Mouse (Mus musculus): Measurements from ENCODE around the gene Zbtb12. TPM values are rescaled to one million over a fixed set of nuclear protein-coding genes. Genes with fewer than 3 reads are reported as not detected.

Gene Zbtb12
- polyA plus RNA-seq, 2 experiments = 0.14 to 6.2 TPM

GRCm38 (mm10) chr17:34893072-34893824, 14.0 kb downstream of the Zbtb12 start:
- peaks cover 9 to 18% of the 10 kb centered on the region in 2 experiments for H3K4me1 ChIP-seq (replicated peaks; ENCODE audit: control insufficient read depth in 2 of 2, insufficient read depth in 2 of 2, low read length in 1 of 2)
- TF ChIP-seq EP300 (IDR thresholded peaks at IDR 0.05; ENCODE audit: low read depth) = no peak
- no peak for TF ChIP-seq CTCF (IDR thresholded peaks at IDR 0.05; ENCODE audit: low read depth)
- peak overlapping the region; percentile 96 for H3K4me2 ChIP-seq (ENCODE audit: low read depth)
- H3K27ac ChIP-seq = peak overlapping the region; percentile 46
- WGBS (ENCODE audit: insufficient replicate concordance) = 75% methylated on average over 12 of the region's 12 CpGs
- ATAC-seq (ENCODE audit: insufficient read depth) = no peak
- peak overlapping the region; percentile 66 to 68 for H3K4me3 ChIP-seq (ENCODE audit: insufficient read depth in 1 of 2, low read depth in 2 of 2, low read length in 2 of 2)
- no peaks in the 10 kb centered on the region for H3K27me3 ChIP-seq (ENCODE audit: control insufficient read depth, insufficient read depth, low read length)
- no peaks in the 10 kb centered on the region for H3K36me3 ChIP-seq (replicated peaks; ENCODE audit: control insufficient read depth, insufficient read depth, low read depth)
- DNase-seq (ENCODE audit: low read depth in 3 of 3, low spot score in 3 of 3) = no peak
- peak overlapping the region; percentile 39; the same call in 1 of the 2 replicates for H3K9ac ChIP-seq (replicated peaks)
- no peaks in the 10 kb centered on the region for H3K9me3 ChIP-seq (ENCODE audit: control insufficient read depth, low read length)

DNA sequence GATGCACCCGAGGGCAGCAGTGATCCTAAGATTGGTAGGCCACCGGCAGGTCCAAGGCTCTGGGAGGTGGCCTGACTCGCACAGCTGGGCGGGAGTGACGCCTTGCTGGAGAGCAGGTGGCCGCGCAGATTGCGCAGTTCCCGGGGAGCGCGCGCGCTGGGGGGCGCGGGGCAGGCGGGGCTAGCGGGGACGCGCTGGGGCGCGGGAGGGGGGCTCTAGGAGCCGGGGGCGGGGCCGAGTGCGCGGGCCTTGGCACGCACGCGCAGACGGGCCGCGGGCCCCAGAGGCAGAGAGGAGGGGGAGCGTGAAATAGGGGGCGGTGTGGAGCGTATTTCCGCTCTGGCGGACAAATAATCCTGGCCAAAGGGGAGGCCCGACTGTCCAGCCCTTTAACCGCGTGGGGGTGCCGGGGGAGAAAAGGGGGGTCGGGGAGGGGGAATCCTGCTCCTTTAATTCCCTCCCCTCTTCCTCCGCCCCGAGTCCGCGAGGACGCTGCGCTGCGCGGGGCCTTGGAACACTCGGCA, 14.9 kb downstream of the Zbtb12 start:
- WGBS (ENCODE audit: insufficient replicate concordance) = under 1% methylated on average over 44 of the region's 51 CpGs
- Histone ChIP-seq H3K4me1 (replicated peaks; ENCODE audit: control insufficient read depth in 2 of 2, insufficient read depth in 2 of 2, low read length in 1 of 2) (peaks cover 9 to 18% of the 10 kb centered on the region in 2 experiments), H3K36me3 (replicated peaks; ENCODE audit: control insufficient read depth, insufficient read depth, low read depth) (no peaks in the 10 kb centered on the region), H3K27me3 (ENCODE audit: control insufficient read depth, insufficient read depth, low read length) (no peaks in the 10 kb centered on the region), H3K9ac (replicated peaks) (peak overlapping the region; percentile 75), H3K9me3 (ENCODE audit: control insufficient read depth, low read length) (no peaks in the 10 kb centered on the region), H3K27ac (peak overlapping the region; percentile 50), H3K4me3 (ENCODE audit: insufficient read depth in 1 of 2, low read depth in 2 of 2, low read length in 2 of 2) (peak overlapping the region; percentile 66 to 68), H3K4me2 (ENCODE audit: low read depth) (peak overlapping the region; percentile 96)
- ATAC-seq (ENCODE audit: insufficient read depth) (peak; percentile 84), DNase-seq (ENCODE audit: low read depth in 3 of 3, low spot score in 3 of 3) (peak; percentile 76 to 79 (median 79))
- TF ChIP-seq EP300 (IDR thresholded peaks at IDR 0.05; ENCODE audit: low read depth) = peak; percentile 68
- 0 out of 2 replicates have a peak, but pooled peaks have one; percentile 11 for TF ChIP-seq CTCF (IDR thresholded peaks at IDR 0.05; ENCODE audit: low read depth)

DNA sequence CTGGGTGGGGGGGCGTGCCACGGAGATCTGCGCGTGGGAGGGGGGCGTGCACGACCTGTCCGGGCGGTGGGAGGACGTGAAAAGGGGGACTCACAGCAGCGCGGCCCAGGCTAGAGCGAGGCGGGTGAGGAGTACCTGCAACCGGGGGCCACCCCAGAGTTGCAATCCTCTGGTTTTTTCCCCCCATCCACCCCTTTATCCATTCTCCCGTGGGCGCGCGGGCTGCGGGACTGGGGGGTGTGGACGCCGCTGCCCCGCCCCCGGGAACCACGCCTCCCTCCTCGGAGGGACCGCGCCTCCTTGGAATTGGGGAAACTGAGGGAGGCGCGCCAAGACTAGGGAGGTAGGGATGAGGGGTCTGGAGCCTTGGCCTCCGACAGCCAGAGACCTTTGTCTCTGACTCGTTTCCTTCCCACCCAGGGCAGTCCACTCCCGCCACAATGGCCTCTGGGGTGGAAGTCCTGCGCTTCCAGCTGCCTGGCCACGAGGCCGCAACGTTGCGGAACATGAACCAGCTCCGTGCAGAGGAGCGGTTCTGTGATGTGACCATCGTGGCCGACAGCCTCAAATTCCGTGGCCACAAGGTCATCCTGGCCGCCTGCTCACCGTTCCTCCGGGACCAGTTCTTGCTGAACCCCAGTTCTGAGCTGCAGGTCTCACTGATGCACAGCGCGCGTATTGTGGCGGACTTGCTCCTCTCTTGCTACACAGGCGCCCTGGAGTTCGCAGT, 15.7 kb downstream of the Zbtb12 start:
- Histone ChIP-seq H3K27me3 (ENCODE audit: control insufficient read depth, insufficient read depth, low read length) (no peaks in the 10 kb centered on the region), H3K36me3 (replicated peaks; ENCODE audit: control insufficient read depth, insufficient read depth, low read depth) (no peaks in the 10 kb centered on the region), H3K4me2 (ENCODE audit: low read depth) (peak overlapping the region; percentile 96), H3K9me3 (ENCODE audit: control insufficient read depth, low read length) (no peaks in the 10 kb centered on the region), H3K27ac (peak overlapping the region; percentile 50), H3K4me1 (replicated peaks; ENCODE audit: control insufficient read depth in 2 of 2, insufficient read depth in 2 of 2, low read length in 1 of 2) (peaks cover 9 to 18% of the 10 kb centered on the region in 2 experiments), H3K9ac (replicated peaks) (peak overlapping the region; percentile 75), H3K4me3 (ENCODE audit: insufficient read depth in 1 of 2, low read depth in 2 of 2, low read length in 2 of 2) (peak overlapping the region; percentile 56 to 68)
- WGBS (ENCODE audit: insufficient replicate concordance) = 17% methylated on average over 48 of the region's 51 CpGs
- no peak for TF ChIP-seq CTCF (IDR thresholded peaks at IDR 0.05; ENCODE audit: low read depth)
- TF ChIP-seq EP300 (IDR thresholded peaks at IDR 0.05; ENCODE audit: low read depth) = no peak
- DNase-seq (ENCODE audit: low read depth in 3 of 3, low spot score in 3 of 3) (no peak), ATAC-seq (ENCODE audit: insufficient read depth) (no peak)

- 90% methylated on average over 15 of the region's 15 CpGs for WGBS (ENCODE audit: insufficient replicate concordance)
- H3K4me1 ChIP-seq (replicated peaks; ENCODE audit: control insufficient read depth in 2 of 2, insufficient read depth in 2 of 2, low read length in 1 of 2) = peaks cover 9 to 22% of the 10 kb centered on the region in 2 experiments
- no peak overlapping the region for H3K9ac ChIP-seq (replicated peaks)
Measured at GRCm38 (mm10) chr17:34895724-34896123, 16.4 kb downstream of the Zbtb12 start.

DNA sequence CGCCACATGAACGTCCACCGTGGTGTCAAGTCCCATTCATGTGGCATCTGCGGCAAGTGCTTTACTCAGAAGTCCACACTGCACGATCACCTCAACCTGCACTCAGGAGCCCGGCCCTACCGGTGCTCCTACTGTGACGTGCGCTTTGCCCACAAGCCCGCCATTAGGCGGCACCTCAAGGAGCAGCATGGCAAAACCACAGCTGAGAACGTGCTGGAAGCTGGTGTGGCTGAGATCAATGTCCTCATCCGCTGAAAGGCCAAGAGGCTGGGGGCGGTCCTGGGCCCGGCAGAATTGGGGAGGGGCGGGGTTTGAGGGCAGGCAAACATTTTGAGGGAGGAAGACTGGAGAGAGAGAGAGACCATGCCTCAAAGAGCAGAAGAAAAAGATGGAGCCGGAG, 17.1 kb downstream of the Zbtb12 start:
- Histone ChIP-seq H3K27ac (no peak overlapping the region), H3K4me3 (ENCODE audit: insufficient read depth in 1 of 2, low read depth in 2 of 2, low read length in 2 of 2) (no peak overlapping the region), H3K4me1 (replicated peaks; ENCODE audit: control insufficient read depth in 2 of 2, insufficient read depth in 2 of 2, low read length in 1 of 2) (peaks cover 9 to 22% of the 10 kb centered on the region in 2 experiments), H3K36me3 (replicated peaks; ENCODE audit: control insufficient read depth, insufficient read depth, low read depth) (no peaks in the 10 kb centered on the region; the same call in none of the 2 replicates), H3K9ac (replicated peaks) (no peak overlapping the region), H3K4me2 (ENCODE audit: low read depth) (no peak overlapping the region), H3K27me3 (ENCODE audit: control insufficient read depth, insufficient read depth, low read length) (no peaks in the 10 kb centered on the region), H3K9me3 (ENCODE audit: control insufficient read depth, low read length) (no peaks in the 10 kb centered on the region)
- WGBS (ENCODE audit: insufficient replicate concordance) = 67% methylated on average over 17 of the region's 17 CpGs
- ATAC-seq (ENCODE audit: insufficient read depth) = no peak
- no peak for TF ChIP-seq CTCF (IDR thresholded peaks at IDR 0.05; ENCODE audit: low read depth)
- no peak for TF ChIP-seq EP300 (IDR thresholded peaks at IDR 0.05; ENCODE audit: low read depth)
- no peak for DNase-seq (ENCODE audit: low read depth in 3 of 3, low spot score in 3 of 3)

More at GRCm38 (mm10) chr17:34895724-34896123, 16.4 kb downstream of the Zbtb12 start:
- Histone ChIP-seq H3K4me3 (ENCODE audit: insufficient read depth in 1 of 2, low read depth in 2 of 2, low read length in 2 of 2) (no peak overlapping the region), H3K27me3 (ENCODE audit: control insufficient read depth, insufficient read depth, low read length) (no peaks in the 10 kb centered on the region), H3K9me3 (ENCODE audit: control insufficient read depth, low read length) (no peaks in the 10 kb centered on the region), H3K36me3 (replicated peaks; ENCODE audit: control insufficient read depth, insufficient read depth, low read depth) (no peaks in the 10 kb centered on the region), H3K27ac (no peak overlapping the region), H3K4me2 (ENCODE audit: low read depth) (no peak overlapping the region)
- ATAC-seq (ENCODE audit: insufficient read depth) = no peak
- no peak for DNase-seq (ENCODE audit: low read depth in 3 of 3, low spot score in 3 of 3)
- TF ChIP-seq EP300 (IDR thresholded peaks at IDR 0.05; ENCODE audit: low read depth) = no peak

All from liver, embryonic 14.5 days (tissue).